Mouse (Mus musculus) right cerebral cortex, adult 2 months (tissue): ENCODE data around the gene Rtn4ip1.
A peak's percentile ranks its signal among the peaks of the same experiment; 100 is the strongest.
"Not testable (repeated sequence)": the region's sequence is repeated elsewhere in the genome, so short reads cannot be mapped to it uniquely, and the experiment has no call there.

Experiments
- DNase-seq, 2 experiments: peaks; one replicate each; pipeline ENCODE4 v3.0.0; 2021 to 2022; ENCODE audit warnings: low spot score in 2 of 2

Gene Rtn4ip1

GRCm38 (mm10) chr10:43928596-43928995 lies 27.0 kb downstream of the Rtn4ip1 start:
- DNase-seq: no peak

GRCm38 (mm10) chr10:43939136-43939662 lies 37.6 kb downstream of the Rtn4ip1 start:
- DNase-seq: no peak

- no peak for DNase-seq
These were observed 42.1 kb downstream of the Rtn4ip1 start for GRCm38 (mm10) chr10:43943736-43944135.

- no peak for DNase-seq
These were observed 43.8 kb downstream of the Rtn4ip1 start for GRCm38 (mm10) chr10:43945435-43945834.

GRCm38 (mm10) chr10:43953942-43954341 lies 52.3 kb downstream of the Rtn4ip1 start:
- peak; percentile 63 to 67 for DNase-seq

GRCm38 (mm10) chr10:43964943-43965342 lies 63.3 kb downstream of the Rtn4ip1 start:
- DNase-seq: peak in 1 of 2 experiments; percentile 6

GRCm38 (mm10) chr10:43973244-43973643 lies 71.6 kb downstream of the Rtn4ip1 start:
- DNase-seq: no peak

GRCm38 (mm10) chr10:43977353-43977752 lies 75.7 kb downstream of the Rtn4ip1 start:
- DNase-seq: no peak

- DNase-seq: no peak
These were observed 78.5 kb downstream of the Rtn4ip1 start for GRCm38 (mm10) chr10:43980080-43980479.

- not testable (repeated sequence) for DNase-seq
These were observed 79.1 kb downstream of the Rtn4ip1 start for GRCm38 (mm10) chr10:43980742-43981141.

GRCm38 (mm10) chr10:43982470-43982869 lies 80.9 kb downstream of the Rtn4ip1 start:
- DNase-seq: no peak

- DNase-seq: no peak
These were observed 81.6 kb downstream of the Rtn4ip1 start for GRCm38 (mm10) chr10:43983241-43983640.

GRCm38 (mm10) chr10:43983866-43984265 lies 82.3 kb downstream of the Rtn4ip1 start:
- DNase-seq: no peak

- DNase-seq: no peak
These were observed 89.7 kb downstream of the Rtn4ip1 start for GRCm38 (mm10) chr10:43991268-43991667.

GRCm38 (mm10) chr10:43992506-43992905 lies 90.9 kb downstream of the Rtn4ip1 start:
- DNase-seq: no peak

GRCm38 (mm10) chr10:43993198-43993597 lies 91.6 kb downstream of the Rtn4ip1 start:
- DNase-seq: no peak

- no peak for DNase-seq
These were observed 94.4 kb downstream of the Rtn4ip1 start for GRCm38 (mm10) chr10:43995858-43996650.

GRCm38 (mm10) chr10:43997276-43997675 lies 95.7 kb downstream of the Rtn4ip1 start:
- no peak for DNase-seq

- no peak for DNase-seq
These were observed 96.4 kb downstream of the Rtn4ip1 start for GRCm38 (mm10) chr10:43998023-43998422.

- DNase-seq: no peak
These were observed 97.0 kb downstream of the Rtn4ip1 start for GRCm38 (mm10) chr10:43998503-43999082.

GRCm38 (mm10) chr10:44000156-44000865 lies 98.7 kb downstream of the Rtn4ip1 start:
- no peak for DNase-seq
